Mouse (Mus musculus) heart, adult 2 months (tissue): ENCODE data around the gene Glyr1. TPM values are rescaled to one million over a fixed set of nuclear protein-coding genes. Genes with fewer than 3 reads are reported as not detected.
A peak's percentile ranks its signal among the peaks of the same experiment; 100 is the strongest.

Source experiments
- DNase-seq, 2 experiments: peaks; one replicate each; pipeline ENCODE4 v3.0.0; 2021
- H3K27ac ChIP-seq: fragments of 200-600 bp; 2 replicates; pipeline ENCODE4 v1.8.1; 2022
- H3K27me3 ChIP-seq: fragments of 200-500 bp; 2 replicates; pipeline ENCODE4 v1.6.1; 2012; ENCODE audit warnings: mild to moderate bottlenecking, low read length, inconsistent platforms, mixed read lengths; ENCODE audit not compliant: control insufficient read depth, insufficient read depth
- H3K36me3 ChIP-seq: fragments of 200-500 bp; 2 replicates; pipeline ENCODE4 v1.6.1; 2012; ENCODE audit warnings: low read length, inconsistent platforms; ENCODE audit not compliant: control insufficient read depth, insufficient read depth
- H3K4me1 ChIP-seq: fragments of 200-500 bp; 2 replicates; pipeline ENCODE4 v1.6.1; 2011; ENCODE audit warnings: low read length; ENCODE audit not compliant: control insufficient read depth, insufficient read depth
- H3K4me3 ChIP-seq: fragments of 200-600 bp; 2 replicates; pipeline ENCODE4 v1.8.1; 2022
- H3K79me2 ChIP-seq: fragments of 200-500 bp; replicated peaks from 2 replicates; pipeline ENCODE4 v1.6.1; 2012; ENCODE audit warnings: mild to moderate bottlenecking, inconsistent platforms, low read length, moderate library complexity, mixed read lengths; ENCODE audit not compliant: control insufficient read depth, insufficient read depth
- H3K9ac ChIP-seq: fragments of 200-500 bp; 2 replicates; pipeline ENCODE4 v1.6.1; 2012; ENCODE audit warnings: low read depth, mild to moderate bottlenecking, control low read depth, inconsistent platforms, low read length, mixed read lengths
- CTCF ChIP-seq: fragments of 200-600 bp; IDR thresholded peaks from 2 replicates; pipeline ENCODE4 v1.8.1; 2022; ENCODE audit warnings: antibody characterized with exemption, mild to moderate bottlenecking, moderate library complexity
- EP300 ChIP-seq: fragments of 200-500 bp; IDR thresholded peaks from 2 replicates; pipeline ENCODE4 v1.6.1; 2011; ENCODE audit warnings: low read depth, low read length, control low read depth; ENCODE audit not compliant: insufficient read depth
- POLR2A ChIP-seq: fragments of 200-500 bp; IDR thresholded peaks from 2 replicates; pipeline ENCODE4 v1.6.1; 2011; ENCODE audit warnings: mild to moderate bottlenecking, low read depth, low read length, control low read depth; ENCODE audit not compliant: insufficient read depth
- WGBS: fragments of 180-500 bp; shearing (Covaris S2); methylation state at CpG from one replicate; pipeline ENCODE4 v1.1.7; 2018; 5-methylcytosine and 5-hydroxymethylcytosine counted together
- intact Hi-C: fragments of 180-260 bp; cut with DNase I; formaldehyde crosslinking; loops from one replicate; pipeline ENCODE4 v1.15.1; 2025
- polyA plus RNA-seq: library from polyadenylated mRNA; depleted of rRNA; stranded (reverse); fragments of >200 nt; gene quantifications from 2 replicates; pipeline ENCODE4 v1.2.3, GENCODE M21; 2012
- total RNA-seq, 2 experiments: library from RNA; stranded (reverse); gene quantifications; 2 replicates each; pipeline ENCODE4 v1.2.3; 2021

The Glyr1 gene
- total and polyA plus RNA-seq, 3 experiments, result 35.9 to 42.9 (median 39.2) TPM

DNA sequence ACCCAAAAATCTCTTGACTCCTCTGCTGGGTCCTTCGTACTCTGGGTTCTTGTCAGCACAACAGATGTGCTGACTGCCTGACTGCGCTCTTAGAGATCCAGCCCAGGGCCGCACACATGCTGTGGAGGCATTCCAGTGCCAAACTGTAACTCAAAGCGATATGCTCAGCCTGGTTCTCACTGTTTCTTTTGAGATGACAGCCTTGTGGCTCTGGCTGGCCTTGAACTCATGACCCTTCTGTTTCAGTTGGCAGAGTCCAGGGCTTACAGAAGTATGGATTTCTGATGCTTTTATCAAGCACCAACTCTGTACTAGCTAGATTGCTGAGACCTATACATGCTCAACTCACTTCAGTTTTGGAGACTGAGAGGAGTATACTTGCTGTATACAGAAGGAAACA lies 56.4 kb downstream of the Glyr1 start:
- no peak for TF ChIP-seq EP300
- no peak for TF ChIP-seq CTCF
- no peak for TF ChIP-seq POLR2A
- 77% methylated on average over 4 of the region's 4 CpGs for WGBS

DNA sequence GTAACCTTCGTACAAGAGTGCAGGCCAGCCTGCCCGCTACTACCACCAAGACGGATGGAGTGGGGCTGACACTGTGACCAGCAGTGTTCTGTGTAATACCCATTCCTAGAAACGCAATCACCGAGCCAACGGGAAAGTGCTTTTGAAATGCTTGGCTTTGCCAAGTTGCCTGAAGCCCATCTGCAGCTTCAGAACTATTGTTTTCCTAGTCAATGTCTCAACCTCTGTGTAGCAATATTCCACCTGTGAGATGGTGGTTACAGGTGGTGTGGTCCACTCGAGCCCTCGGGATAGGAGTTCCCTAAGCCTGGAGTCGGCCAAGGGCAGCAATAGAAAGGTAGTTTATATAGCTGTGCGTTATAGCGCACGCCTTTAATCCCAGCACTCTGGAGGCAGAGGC lies 64.9 kb downstream of the Glyr1 start:
- no peak for TF ChIP-seq POLR2A
- TF ChIP-seq CTCF, result no peak
- TF ChIP-seq EP300, result no peak
- intact Hi-C loops, result no loop called here
- no peak for DNase-seq
- H3K4me1 ChIP-seq, result no peaks in the 10 kb centered on the region
- no peaks in the 10 kb centered on the region for H3K36me3 ChIP-seq
- H3K79me2 ChIP-seq, result no peaks in the 10 kb centered on the region
- H3K27ac ChIP-seq, result no peak overlapping the region
- H3K4me3 ChIP-seq, result no peak overlapping the region
- H3K9ac ChIP-seq, result no peak overlapping the region
- H3K27me3 ChIP-seq, result no peaks in the 10 kb centered on the region
- WGBS, result 93% methylated on average over 12 of the region's 12 CpGs

More for the DNA sequence above, 56.4 kb downstream of the Glyr1 start:
- DNase-seq, result no peak
- no peaks in the 10 kb centered on the region for H3K79me2 ChIP-seq
- no peaks in the 10 kb centered on the region for H3K36me3 ChIP-seq
- intact Hi-C loops, result no loop called here
- H3K27ac ChIP-seq, result no peak overlapping the region
- peaks cover 2% of the 10 kb centered on the region for H3K4me1 ChIP-seq
- H3K4me3 ChIP-seq, result no peak overlapping the region
- H3K27me3 ChIP-seq, result no peaks in the 10 kb centered on the region
- no peak overlapping the region for H3K9ac ChIP-seq

DNA sequence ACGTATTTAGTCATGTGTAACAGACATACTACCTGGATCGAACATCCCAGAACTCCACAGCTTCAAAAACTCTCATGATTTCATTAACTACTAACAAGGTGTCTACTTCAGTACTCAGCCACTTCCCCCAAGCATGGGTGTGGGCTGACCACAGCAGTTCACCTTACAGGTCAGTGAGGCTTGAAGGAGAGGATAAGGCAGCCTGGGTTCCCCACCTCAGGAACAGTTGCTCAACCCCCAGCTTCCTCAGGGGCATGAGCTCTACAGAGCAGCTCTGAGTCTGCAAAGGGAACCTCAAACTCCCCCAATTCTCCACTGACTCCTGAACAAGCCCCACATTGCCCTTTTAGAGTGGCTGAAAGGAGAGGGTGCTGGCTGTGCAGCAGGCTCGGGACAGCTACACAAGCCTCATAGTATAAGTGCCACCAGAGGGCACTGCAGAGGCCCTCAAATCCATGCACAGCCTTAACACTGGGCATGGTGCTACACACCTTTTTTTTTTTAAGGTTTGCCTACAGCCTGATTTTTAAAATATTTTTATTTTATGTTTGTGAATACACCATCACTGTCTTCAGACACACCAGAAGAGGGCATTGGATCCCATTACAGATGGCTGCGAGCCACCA lies 69.8 kb downstream of the Glyr1 start:
- Histone ChIP-seq H3K4me1 (no peaks in the 10 kb centered on the region), H3K36me3 (no peaks in the 10 kb centered on the region), H3K9ac (no peak overlapping the region), H3K79me2 (no peaks in the 10 kb centered on the region), H3K27ac (no peak overlapping the region), H3K27me3 (no peaks in the 10 kb centered on the region), H3K4me3 (no peak overlapping the region)
- intact Hi-C loops, result loop anchor here (1.0 kb wide), 1 partner anchor 165 kb away; no protein-coding TSS in a partner anchor
- DNase-seq, result no peak
- peak; percentile 80 for TF ChIP-seq CTCF
- no peak for TF ChIP-seq POLR2A
- TF ChIP-seq EP300, result no peak
- WGBS, result 72% methylated on average over 4 of the region's 4 CpGs

DNA sequence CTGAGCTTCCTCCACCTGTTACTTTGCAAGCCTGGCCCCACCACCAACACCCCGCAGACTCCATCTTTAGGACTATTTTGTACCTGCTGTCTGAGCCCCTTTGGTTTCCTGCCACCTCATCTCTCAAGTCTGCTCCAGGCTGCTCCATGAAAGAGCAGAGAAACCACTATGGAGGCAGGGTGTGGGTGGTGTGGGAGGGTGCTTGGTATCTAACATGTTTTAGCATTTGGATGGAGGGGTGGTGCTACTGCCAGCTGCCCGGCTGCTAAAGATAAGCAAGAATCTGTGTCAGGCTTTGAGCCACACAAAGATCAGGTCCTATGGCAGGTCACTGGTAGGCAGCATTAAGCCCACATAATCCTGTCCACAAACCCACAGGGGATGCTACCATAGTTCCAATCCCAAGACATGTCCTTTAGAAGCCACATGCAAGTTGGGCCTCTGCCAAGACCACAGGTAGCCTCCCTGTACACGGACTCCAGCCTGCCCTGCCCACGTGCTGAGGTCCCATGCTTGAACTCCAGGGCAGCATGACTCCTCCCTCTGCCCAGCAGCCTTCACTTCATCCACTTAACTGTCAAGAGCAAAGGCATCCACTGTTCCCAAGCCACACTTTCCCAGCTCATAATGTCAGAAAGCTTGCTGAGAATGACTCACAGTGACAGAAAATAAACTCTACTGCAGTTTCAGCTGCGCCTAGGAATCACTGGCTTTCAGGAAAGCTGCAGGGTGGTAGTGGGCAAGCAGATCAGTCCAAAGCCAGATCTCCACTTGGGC lies 71.2 kb downstream of the Glyr1 start:
- TF ChIP-seq EP300, result no peak
- no peak for TF ChIP-seq POLR2A
- no peak for TF ChIP-seq CTCF
- H3K27ac ChIP-seq, result no peak overlapping the region
- no peak overlapping the region for H3K9ac ChIP-seq
- intact Hi-C loops, result no loop called here
- no peaks in the 10 kb centered on the region for H3K36me3 ChIP-seq
- DNase-seq, result no peak
- no peaks in the 10 kb centered on the region for H3K79me2 ChIP-seq
- H3K27me3 ChIP-seq, result no peaks in the 10 kb centered on the region
- no peak overlapping the region for H3K4me3 ChIP-seq
- no peaks in the 10 kb centered on the region for H3K4me1 ChIP-seq
- 33% methylated on average over 5 of the region's 5 CpGs for WGBS

DNA sequence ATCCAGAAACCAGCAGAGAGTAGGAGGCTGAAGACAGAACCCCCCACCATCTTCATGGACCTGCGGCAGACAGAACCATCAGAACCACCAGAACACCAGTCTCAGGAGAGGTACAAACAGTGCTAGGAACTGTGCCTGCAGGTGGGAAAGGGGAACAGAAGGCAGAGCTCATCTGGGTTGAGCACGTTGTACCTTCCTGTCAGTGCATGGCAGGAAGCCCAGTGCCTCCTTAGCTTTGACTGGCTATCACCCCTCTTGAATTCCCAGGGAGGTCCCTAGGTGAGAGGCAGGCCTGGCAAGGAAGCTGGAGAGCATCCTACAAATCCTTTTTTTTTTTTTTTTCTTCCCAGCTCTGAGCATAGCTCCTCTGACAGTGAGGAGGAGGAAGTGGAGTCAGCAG lies 73.5 kb downstream of the Glyr1 start:
- no peaks in the 10 kb centered on the region for H3K79me2 ChIP-seq
- H3K9ac ChIP-seq, result no peak overlapping the region
- no peak for TF ChIP-seq EP300
- TF ChIP-seq POLR2A, result no peak
- TF ChIP-seq CTCF, result no peak
- intact Hi-C loops, result no loop called here
- 46% methylated on average over 2 of the region's 2 CpGs for WGBS
- H3K27me3 ChIP-seq, result no peaks in the 10 kb centered on the region
- no peaks in the 10 kb centered on the region for H3K4me1 ChIP-seq
- H3K36me3 ChIP-seq, result no peaks in the 10 kb centered on the region
- no peak for DNase-seq
- no peak overlapping the region for H3K27ac ChIP-seq
- no peak overlapping the region for H3K4me3 ChIP-seq

DNA sequence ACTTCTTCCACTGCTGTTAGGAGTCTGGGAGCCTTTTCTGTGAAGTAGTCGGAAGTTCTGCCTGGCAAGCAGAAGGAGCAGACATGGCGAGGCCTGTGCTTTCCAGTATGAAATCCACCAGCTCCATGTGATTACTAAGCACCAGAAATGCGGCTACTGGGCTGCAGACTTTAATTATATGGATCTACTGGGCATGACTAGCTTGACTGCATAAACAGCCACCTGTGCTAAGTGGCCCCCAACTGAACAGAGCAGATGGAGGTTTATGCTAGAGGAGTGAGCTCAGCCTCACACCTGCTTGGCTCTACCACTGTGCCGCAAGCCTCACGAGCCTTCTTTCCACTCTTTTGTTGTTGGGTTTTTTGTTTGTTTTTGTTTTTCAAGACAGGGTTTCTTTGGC lies 75.1 kb downstream of the Glyr1 start:
- Histone ChIP-seq H3K79me2 (no peaks in the 10 kb centered on the region), H3K4me1 (no peaks in the 10 kb centered on the region), H3K4me3 (no peak overlapping the region), H3K27ac (no peak overlapping the region), H3K36me3 (no peaks in the 10 kb centered on the region), H3K27me3 (no peaks in the 10 kb centered on the region), H3K9ac (no peak overlapping the region)
- 90% methylated on average over 5 of the region's 5 CpGs for WGBS
- intact Hi-C loops, result no loop called here
- no peak for DNase-seq
- TF ChIP-seq CTCF (no peak), POLR2A (no peak), EP300 (no peak)
